Mouse (Mus musculus) spleen, postnatal 0 days (tissue): Measurements from ENCODE around the gene Slk. TPM values are rescaled to one million over a fixed set of nuclear protein-coding genes. Genes with fewer than 3 reads are reported as not detected.

Source experiments
- polyA plus RNA-seq: library from polyadenylated mRNA; unstranded; fragments of >200 nt; fragmentation: Nextera tagmentation; extraction: Ambion mirVana; gene quantifications from 2 replicates; pipeline ENCODE4 v1.2.1, GENCODE M21; 2015

Slk gene
- 14.3 and 16.7 TPM in 2 replicates for polyA plus RNA-seq

DNA sequence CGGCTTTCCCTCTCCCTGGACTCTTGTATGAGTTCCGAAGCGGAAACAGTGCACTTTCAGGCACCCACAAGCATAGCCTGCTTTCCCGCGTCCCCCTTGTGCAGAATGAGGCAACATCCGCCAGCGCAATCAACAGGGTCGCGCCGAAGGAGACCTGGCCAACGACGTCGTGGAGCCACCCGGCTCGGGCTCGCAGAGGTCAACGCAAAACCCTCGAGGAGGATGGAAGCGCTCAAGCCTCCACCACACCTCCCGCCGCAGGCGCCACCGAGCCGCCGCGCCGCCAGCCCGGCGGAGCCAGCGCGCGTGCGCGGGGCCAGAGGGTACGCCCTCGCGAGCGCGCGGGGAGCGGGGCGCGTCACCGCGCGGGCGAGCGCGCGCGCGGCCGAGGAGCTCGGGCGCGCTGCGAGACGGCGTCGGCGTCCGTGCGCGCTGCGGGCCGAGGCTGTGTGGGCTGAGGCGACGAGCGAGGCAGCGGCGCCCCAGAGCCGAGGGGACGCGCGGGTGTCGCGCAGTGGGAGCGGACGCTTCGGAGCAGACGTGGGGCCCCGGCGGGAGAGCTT lies at the start of gene Slk:
Slk (plus strand) TSS at position 454 of the 563 bp plus-strand sequence.

DNA sequence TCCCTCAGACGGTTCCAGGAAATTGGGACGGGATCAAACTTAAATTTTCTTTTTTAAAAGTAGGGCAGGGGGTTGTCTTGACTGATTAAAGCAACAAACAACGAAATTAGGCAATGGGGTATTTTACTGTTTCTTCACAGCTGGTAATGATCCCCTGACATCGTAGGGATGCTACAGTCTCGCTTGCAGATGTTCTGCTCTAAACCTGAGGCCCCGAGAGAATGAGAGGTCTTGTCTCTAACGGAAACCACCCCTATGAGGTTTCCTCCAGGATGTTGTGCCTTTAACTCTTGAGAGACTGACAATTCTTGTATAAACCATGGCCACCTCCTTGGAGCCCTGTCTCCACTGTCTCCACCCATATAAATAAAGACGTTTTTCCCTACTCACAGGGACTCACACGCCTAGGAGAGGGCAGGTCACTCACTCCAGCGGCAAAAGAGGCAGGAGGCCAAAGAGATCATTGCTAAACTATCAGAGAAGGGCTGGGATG lies 42.1 kb upstream of the Slk start, which contains the start of gene Stn1:
Stn1 (minus strand) TSS at position 208 of the 493 bp plus-strand sequence.

DNA sequence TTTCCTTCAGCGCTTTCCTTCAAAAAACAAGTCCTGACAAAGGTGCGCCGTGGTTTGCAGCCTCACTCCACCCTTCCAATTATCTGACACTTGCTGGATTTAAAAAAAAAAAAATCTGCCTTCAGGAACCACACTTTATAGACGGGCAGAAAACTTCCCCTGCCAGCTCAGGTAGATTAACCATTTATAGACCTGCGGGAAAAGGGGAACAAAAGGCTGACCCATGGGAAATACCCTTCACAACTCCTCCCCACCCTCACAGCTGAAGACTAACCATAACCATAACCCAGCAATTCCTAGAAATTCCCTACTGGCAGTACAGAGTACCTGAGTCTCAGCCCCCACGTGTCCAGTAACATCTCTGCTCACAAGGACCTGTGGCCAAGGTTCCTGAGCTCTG lies 112.5 kb downstream of the Slk start, which contains the start of gene Col17a1:
Col17a1 (minus strand) TSS at position 101 of the 400 bp plus-strand sequence.

Other genes with a start within 250 kb of the Slk start
- 2.3 and 3.0 TPM in 2 replicates for gene Sh3pxd2a, start 115.3 kb upstream of the Slk start, polyA plus RNA-seq
- 17.0 and 18.6 TPM in 2 replicates for gene Stn1, start 42.2 kb upstream of the Slk start, polyA plus RNA-seq
- 0.07 and 0.22 TPM in 2 replicates for gene Col17a1, start 112.4 kb downstream of the Slk start, polyA plus RNA-seq
- 114 and 122 TPM in 2 replicates for gene Sfr1, start 152.0 kb downstream of the Slk start, polyA plus RNA-seq